Mouse (Mus musculus): ENCODE measurements at regions not wholly inside any gene's neighbourhood (a gene's known extent, or its start where the extent isn't known, plus 50 kb on each side); places are given as distances from the start of the nearest gene placed in this dataset.

GRCm38 (mm10) chr10:87740323-87740722 is 117.7 kb upstream of the Igf1 start:
- TF ChIP-seq CTCF (IDR thresholded peaks at IDR 0.05) (no peak), EP300 (IDR thresholded peaks at IDR 0.05) (no peak)
